ENCODE assay signal across 8 mouse cellular contexts in the genomic region with DNA sequence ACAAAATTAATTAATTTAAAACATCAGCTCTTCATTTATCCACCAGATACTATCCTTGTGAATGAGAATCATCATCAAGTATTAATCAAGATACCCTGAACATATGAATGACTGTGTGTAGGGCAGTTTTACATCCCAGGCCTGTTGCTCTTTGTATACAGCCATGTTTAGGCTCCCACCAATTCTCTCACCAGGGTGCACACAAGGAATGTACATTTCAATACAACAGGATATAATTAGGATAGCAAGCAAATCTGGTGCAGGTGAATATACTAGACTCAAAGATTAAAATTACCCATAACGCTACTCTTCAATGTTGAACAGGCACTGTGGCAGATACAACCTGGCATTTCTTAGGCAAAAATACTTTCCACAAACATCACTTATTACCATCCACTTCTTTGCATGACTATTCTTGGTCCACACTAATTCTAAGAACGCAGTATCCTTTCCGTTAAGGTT. TPM values are rescaled to one million over a fixed set of nuclear protein-coding genes. Genes with fewer than 3 reads are reported as not detected.
DNase-seq lines count a peak whose midpoint lies in the region; ATAC-seq lines count a peak whose summit lies in the region.

No protein-coding gene starts in this region.

- no peaks in the 10 kb centered on the region for H3K9me3 ChIP-seq in kidney, embryonic 15.5 days (replicated peaks)
- no peaks in the 10 kb centered on the region for H3K9me3 ChIP-seq in hindbrain, embryonic 13.5 days
- no peaks in the 10 kb centered on the region for H3K9me3 ChIP-seq in midbrain, embryonic 14.5 days (ENCODE audit: control insufficient read depth, low read length)

- ATAC-seq in kidney, embryonic 15.5 days (replicated peaks; ENCODE audit: low FRiP score), result no peak
- no peak for ATAC-seq in hindbrain, embryonic 13.5 days (ENCODE audit: low FRiP score)
- no peak for ATAC-seq in midbrain, embryonic 14.5 days (ENCODE audit: low FRiP score, low TSS enrichment)
- ATAC-seq in frontal cortex, adult (ENCODE audit: low TSS enrichment), result no peak

- peaks cover under 1% of the 10 kb centered on the region; the same call in 1 of the 2 replicates for H3K36me3 ChIP-seq in kidney, embryonic 15.5 days
- H3K36me3 ChIP-seq in hindbrain, embryonic 13.5 days, result no peaks in the 10 kb centered on the region
- H3K36me3 ChIP-seq in midbrain, embryonic 14.5 days (ENCODE audit: control insufficient read depth, insufficient read depth, low read length), result no peaks in the 10 kb centered on the region

- H3K4me2 ChIP-seq in kidney, embryonic 15.5 days, result peak overlapping the region; percentile 78
- peak overlapping the region; percentile 92 for H3K4me2 ChIP-seq in hindbrain, embryonic 13.5 days
- peak overlapping the region; percentile 87 for H3K4me2 ChIP-seq in midbrain, embryonic 14.5 days (ENCODE audit: low read length)

- peak overlapping the region; percentile 94 for H3K4me3 ChIP-seq in kidney, embryonic 15.5 days (replicated peaks)
- peak overlapping the region; percentile 93 for H3K4me3 ChIP-seq in hindbrain, embryonic 13.5 days
- peak overlapping the region; percentile 96 for H3K4me3 ChIP-seq in midbrain, embryonic 14.5 days (replicated peaks; ENCODE audit: low read depth, low read length)

- no peak for DNase-seq in kidney, postnatal 36 days
- peak; percentile 1 for DNase-seq in brain, embryonic 18.5 days (ENCODE audit: low read depth, low spot score)
- DNase-seq in midbrain, embryonic 14.5 days, result peak; percentile 38
- no peak for DNase-seq in layer of hippocampus, adult 8-10 months (ENCODE audit: low spot score in 2 of 2)
- no peak for DNase-seq in left cerebral cortex, postnatal 4 days

- peaks cover 20% of the 10 kb centered on the region for H3K4me1 ChIP-seq in kidney, embryonic 15.5 days
- H3K4me1 ChIP-seq in hindbrain, embryonic 13.5 days (replicated peaks), result peaks cover 23% of the 10 kb centered on the region
- H3K4me1 ChIP-seq in midbrain, embryonic 14.5 days (ENCODE audit: control insufficient read depth, insufficient read depth, low read length), result peaks cover 14% of the 10 kb centered on the region; the same call in 1 of the 2 replicates

- H3K9ac ChIP-seq in kidney, embryonic 15.5 days, result peak overlapping the region; percentile 100
- H3K9ac ChIP-seq in hindbrain, embryonic 13.5 days, result peak overlapping the region; percentile 98
- peak overlapping the region; percentile 97 for H3K9ac ChIP-seq in midbrain, embryonic 14.5 days (replicated peaks; ENCODE audit: low read length)

- intact Hi-C loops in left cerebral cortex, postnatal 4 days (cut with DNase I), result no loop called here

- H3K27me3 ChIP-seq in kidney, embryonic 15.5 days, result no peaks in the 10 kb centered on the region
- no peaks in the 10 kb centered on the region for H3K27me3 ChIP-seq in hindbrain, embryonic 13.5 days
- no peaks in the 10 kb centered on the region for H3K27me3 ChIP-seq in midbrain, embryonic 14.5 days (ENCODE audit: control insufficient read depth, insufficient read depth, low read length)

- 8% methylated on average over 3 of the region's 3 CpGs for WGBS in kidney, embryonic 15.5 days
- 7% methylated on average over 3 of the region's 3 CpGs for WGBS in hindbrain, embryonic 13.5 days
- 5% methylated on average over 3 of the region's 3 CpGs for WGBS in midbrain, embryonic 14.5 days

- peak overlapping the region; percentile 99 for H3K27ac ChIP-seq in kidney, embryonic 15.5 days
- peak overlapping the region; percentile 98 for H3K27ac ChIP-seq in hindbrain, embryonic 13.5 days
- 0 out of 2 replicates have a peak overlapping the region, but pooled peaks have one; percentile 26 for H3K27ac ChIP-seq in midbrain, embryonic 14.5 days (replicated peaks; ENCODE audit: low read depth, low read length)

RNA-seq across cellular contexts. Expression of a gene that starts 2.2 kb away (rescaled TPM):
- polyA plus RNA-seq in kidney, embryonic 15.5 days (2015; fragmentation: Nextera tagmentation; extraction: Ambion mirVana), result 11.9 and 12.4 TPM in 2 replicates
- 7.4 and 8.1 TPM in 2 replicates for polyA plus RNA-seq in hindbrain, embryonic 13.5 days (2015; fragmentation: Nextera tagmentation; extraction: Ambion mirVana)
- polyA plus RNA-seq in midbrain, embryonic 14.5 days (2014; fragmentation: Nextera tagmentation; extraction: Ambion mirVana), result 6.6 and 6.7 TPM in 2 replicates
- total RNA-seq in layer of hippocampus, adult 8-10 months (2022), result 1 to 10 TPM; 5.8 to 8.3 (median 6.9) TPM
- total RNA-seq in left cerebral cortex, postnatal 4 days (2021), result 1 to 10 TPM; 5.4 to 6.8 TPM

RNA-seq across cellular contexts. Expression of a gene that starts 2.3 kb away (rescaled TPM):
- polyA plus RNA-seq in kidney, embryonic 15.5 days (2015; fragmentation: Nextera tagmentation; extraction: Ambion mirVana), result 168 and 172 TPM in 2 replicates
- 163 and 170 TPM in 2 replicates for polyA plus RNA-seq in hindbrain, embryonic 13.5 days (2015; fragmentation: Nextera tagmentation; extraction: Ambion mirVana)
- polyA plus RNA-seq in midbrain, embryonic 14.5 days (2014; fragmentation: Nextera tagmentation; extraction: Ambion mirVana), result 170 and 211 TPM in 2 replicates
- total RNA-seq in layer of hippocampus, adult 8-10 months (2022), result 100 to 1,000 TPM; 269 to 325 (median 294) TPM
- total RNA-seq in left cerebral cortex, postnatal 4 days (2021), result 100 to 1,000 TPM; 287 to 297 TPM

Comparison
In these comparisons a context has a peak if more than half of its experiments do, and no peak if none do; other contexts are left out.
1. H3K27ac ChIP-seq: peak in every context shown above with its lines; median percentile 99 in kidney, embryonic 15.5 days; 98 in hindbrain, embryonic 13.5 days; 26 in midbrain, embryonic 14.5 days.
2. DNase-seq: peak in brain, embryonic 18.5 days (single experiment) and midbrain, embryonic 14.5 days (single experiment); none in kidney, postnatal 36 days (0 of 2), layer of hippocampus, adult 8-10 months (0 of 2) and left cerebral cortex, postnatal 4 days (single experiment).
3. Peak in every context shown above with its lines, with median percentiles within 50 percentile points of each other: H3K4me2 ChIP-seq, H3K4me3 ChIP-seq and H3K9ac ChIP-seq.